Mouse (Mus musculus) CD4-positive helper T cell, adult 2 months (primary cell): ENCODE measurements at regions not wholly inside any gene's neighbourhood (a gene's known extent, or its start where the extent isn't known, plus 50 kb on each side); places are given as distances from the start of the nearest gene placed in this dataset.
A peak's percentile ranks its signal among the peaks of the same experiment; 100 is the strongest.

Experiments
- DNase-seq: peaks from one replicate; pipeline ENCODE4 v3.0.0-alpha.2; 2012; ENCODE audit warnings: low read depth, missing footprints, low spot score

DNA sequence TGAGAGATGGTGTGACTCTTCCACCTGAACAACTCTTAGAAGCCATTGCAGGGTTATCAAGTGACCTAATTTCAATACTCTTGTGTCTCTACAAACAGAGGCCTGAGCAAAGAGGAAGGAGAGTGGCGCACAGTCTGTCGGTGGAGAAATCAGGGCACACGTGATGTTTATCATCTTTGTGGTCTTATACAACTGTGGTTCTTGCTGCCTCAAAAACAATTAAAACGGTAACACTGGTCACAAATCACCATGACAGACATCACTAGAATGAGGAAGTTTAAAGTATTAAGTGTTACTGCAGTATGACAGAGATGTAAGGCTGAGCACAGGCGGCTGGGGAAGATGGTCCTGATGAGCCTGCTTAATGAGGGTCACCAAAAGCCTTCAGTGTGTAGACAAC lies 73.6 kb downstream of the Sdc1 start:
- DNase-seq = no peak

- no peak for DNase-seq
These were observed 74.3 kb downstream of the Sdc1 start for GRCm38 (mm10) chr12:8845443-8845842.

GRCm38 (mm10) chr12:8846425-8847226 lies 74.8 kb upstream of the Laptm4a start:
- DNase-seq = peak; percentile 42

GRCm38 (mm10) chr12:8847227-8847857 lies 74.1 kb upstream of the Laptm4a start:
- no peak for DNase-seq

DNA sequence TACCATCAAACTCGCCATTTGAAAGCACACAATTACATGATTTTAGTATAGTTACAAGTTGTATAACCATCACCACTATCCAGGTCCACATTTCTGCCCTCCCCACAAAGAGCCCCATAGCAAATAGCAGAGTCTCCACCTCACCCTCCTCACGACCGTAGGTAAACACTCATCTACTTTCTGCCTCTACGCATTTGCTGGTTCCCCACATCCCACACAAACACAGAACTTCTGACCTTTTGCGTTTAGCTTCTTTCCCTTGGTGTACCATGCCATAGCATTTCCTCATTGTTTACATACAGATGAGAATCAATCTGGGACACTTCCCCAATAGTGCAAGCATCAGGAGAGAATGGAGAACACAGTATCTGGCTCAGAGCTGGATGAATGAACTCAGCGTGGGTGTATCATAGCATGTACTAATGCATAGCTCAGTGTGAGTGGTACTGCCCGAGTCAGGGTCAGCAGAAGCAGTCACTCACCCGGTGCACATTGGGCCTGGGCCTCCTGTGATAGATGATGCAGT lies 73.5 kb upstream of the Laptm4a start:
- DNase-seq = no peak

GRCm38 (mm10) chr12:8853858-8854257 lies 67.6 kb upstream of the Laptm4a start:
- no peak for DNase-seq

GRCm38 (mm10) chr12:8854401-8854800 lies 67.1 kb upstream of the Laptm4a start:
- DNase-seq = no peak

GRCm38 (mm10) chr12:8855119-8855518 lies 66.3 kb upstream of the Laptm4a start:
- DNase-seq = no peak

DNA sequence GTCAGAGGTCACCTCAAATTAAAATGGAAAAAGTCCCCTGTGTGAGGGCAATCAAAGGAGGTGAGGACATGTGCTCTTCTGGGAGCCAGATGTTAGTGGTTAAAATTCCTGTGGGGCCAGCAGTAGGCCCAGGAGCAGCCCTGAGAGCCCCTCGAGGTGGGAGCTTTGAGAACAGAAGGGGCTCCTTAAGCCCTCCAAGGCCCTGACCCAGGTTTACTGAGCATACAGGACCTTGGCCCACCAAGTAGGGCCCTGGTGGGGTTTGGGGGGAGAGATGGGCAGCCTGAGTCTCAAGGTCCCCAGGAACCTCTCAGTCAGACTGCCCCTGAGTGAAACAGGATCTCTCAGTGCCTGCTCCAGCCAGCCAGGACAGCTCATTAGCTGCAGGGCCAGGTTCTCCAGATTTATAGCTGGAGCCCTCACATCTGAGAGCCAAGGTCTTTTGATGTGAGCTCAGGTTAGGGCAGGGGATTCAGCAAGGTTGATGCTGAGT lies 65.4 kb upstream of the Laptm4a start:
- no peak for DNase-seq

GRCm38 (mm10) chr12:8857308-8857707 lies 64.2 kb upstream of the Laptm4a start:
- no peak for DNase-seq

- DNase-seq = no peak
These were observed 62.7 kb upstream of the Laptm4a start for GRCm38 (mm10) chr12:8858748-8859147.

DNA sequence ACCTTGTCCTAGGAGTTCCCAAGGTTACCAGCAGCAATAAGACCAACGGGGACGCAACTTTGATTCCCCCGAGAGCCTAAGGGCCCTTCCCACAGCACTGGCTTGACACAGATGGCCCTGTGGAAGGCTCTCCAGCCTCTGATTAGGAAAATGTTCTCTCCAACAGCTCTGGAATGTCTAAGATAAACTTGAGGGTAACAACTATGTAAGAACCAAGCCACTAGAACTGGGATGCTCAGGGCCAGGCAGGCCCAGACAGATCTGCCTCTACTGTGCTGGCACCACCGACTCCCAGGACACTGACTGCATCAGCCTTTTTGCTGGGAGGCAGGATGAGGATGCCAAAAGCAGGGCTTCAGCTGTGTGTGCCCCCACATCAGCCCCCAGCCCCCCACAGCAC lies 61.9 kb upstream of the Laptm4a start:
- DNase-seq = no peak

GRCm38 (mm10) chr12:8864830-8865229 lies 56.6 kb upstream of the Laptm4a start:
- no peak for DNase-seq

- DNase-seq = no peak
These were observed 56.2 kb upstream of the Laptm4a start for GRCm38 (mm10) chr12:8865250-8865649.

DNA sequence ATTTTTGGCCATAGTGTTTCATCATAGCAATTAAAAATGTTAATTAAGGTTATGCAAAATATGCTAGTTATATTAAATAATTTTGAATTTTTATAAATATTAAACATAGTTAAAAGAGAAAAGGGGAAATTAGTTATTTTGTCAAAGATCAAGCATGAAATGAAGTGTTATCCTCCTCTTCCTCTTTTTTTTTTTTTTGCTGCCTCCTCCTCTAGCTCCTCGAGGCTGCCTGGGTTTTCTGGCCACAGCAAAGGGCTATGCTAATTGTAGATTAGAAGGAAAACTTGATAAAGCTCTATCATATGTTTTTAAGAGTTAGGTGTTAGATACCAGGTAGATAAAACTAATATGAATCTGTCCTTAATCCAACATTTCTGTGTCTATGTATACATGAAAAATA lies 54.4 kb upstream of the Laptm4a start:
- no peak for DNase-seq

GRCm38 (mm10) chr12:8868690-8869089 lies 52.8 kb upstream of the Laptm4a start:
- no peak for DNase-seq

- DNase-seq = no peak
These were observed 52.3 kb upstream of the Laptm4a start for GRCm38 (mm10) chr12:8869190-8869589.
